Mouse (Mus musculus) hindlimb bud, embryonic 11.5 days (tissue): Measurements from ENCODE around the gene Acoxl.

Source experiments
- DNase-seq: peaks from one replicate; pipeline ENCODE4 v3.0.0-alpha.2; 2012; ENCODE audit warnings: low read depth, low spot score; ENCODE audit errors: extremely low spot score

The Acoxl gene

GRCm38 (mm10) chr2:128134948-128135347 lies 296.3 kb downstream of the Acoxl start:
- no peak for DNase-seq

DNA sequence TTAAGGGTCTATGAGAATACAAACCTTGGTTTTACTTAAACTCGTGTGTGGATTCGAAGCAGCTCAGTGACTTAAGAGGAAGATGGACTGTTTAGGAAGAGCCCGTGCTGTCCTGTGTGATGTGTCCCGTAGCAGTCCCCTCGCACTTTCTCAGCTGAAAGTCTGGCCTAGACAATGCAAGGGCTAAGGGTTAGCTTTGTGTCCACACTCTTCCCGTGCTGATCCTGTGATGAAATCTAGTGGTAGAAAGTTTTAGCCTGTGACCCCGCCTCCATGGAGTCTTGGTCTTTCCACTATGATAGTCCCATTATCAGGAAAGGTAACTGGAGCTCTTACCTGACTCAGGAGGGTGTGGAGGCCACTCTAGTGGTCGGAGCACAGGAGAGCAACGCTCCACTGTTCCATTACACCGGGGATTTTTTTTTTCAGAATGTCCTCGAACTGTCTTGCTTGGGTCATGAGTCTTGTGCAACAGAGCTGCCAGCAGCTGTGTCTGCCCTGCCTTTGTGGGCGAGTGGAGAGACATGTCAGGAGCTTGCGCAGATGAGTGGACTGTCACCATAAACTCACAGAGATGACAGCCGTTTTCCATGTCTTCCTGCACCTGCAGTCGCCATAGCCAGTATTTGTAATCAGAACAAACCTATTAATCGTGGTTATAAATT lies 298.2 kb downstream of the Acoxl start:
- DNase-seq = no peak

- no peak for DNase-seq
These were observed 299.0 kb downstream of the Acoxl start for GRCm38 (mm10) chr2:128137480-128138276.

- DNase-seq = no peak
These were observed 300.2 kb downstream of the Acoxl start for GRCm38 (mm10) chr2:128138924-128139323.

GRCm38 (mm10) chr2:128139781-128140180 lies 301.1 kb downstream of the Acoxl start:
- no peak for DNase-seq

DNA sequence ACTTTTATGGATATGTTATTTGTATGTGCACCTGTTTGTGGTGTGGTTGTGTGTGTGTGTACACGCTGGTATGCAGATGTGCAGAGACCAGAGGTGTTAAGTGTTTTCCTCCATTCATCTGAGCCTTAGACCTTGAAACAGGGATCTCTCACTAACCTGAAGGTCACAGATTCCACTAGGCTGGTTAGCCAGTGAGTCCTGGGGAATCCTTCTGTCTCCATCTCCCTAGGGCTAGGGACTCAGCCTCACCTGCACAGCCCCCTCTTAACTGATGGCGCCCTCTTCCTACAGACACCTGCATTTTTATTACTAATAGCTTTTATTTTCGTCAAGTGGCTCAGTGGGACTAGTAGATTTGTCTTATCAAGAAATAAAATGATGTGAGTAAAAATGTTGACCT lies 301.5 kb downstream of the Acoxl start:
- no peak for DNase-seq

- no peak for DNase-seq
These were observed 305.3 kb downstream of the Acoxl start for GRCm38 (mm10) chr2:128143992-128144391.

DNA sequence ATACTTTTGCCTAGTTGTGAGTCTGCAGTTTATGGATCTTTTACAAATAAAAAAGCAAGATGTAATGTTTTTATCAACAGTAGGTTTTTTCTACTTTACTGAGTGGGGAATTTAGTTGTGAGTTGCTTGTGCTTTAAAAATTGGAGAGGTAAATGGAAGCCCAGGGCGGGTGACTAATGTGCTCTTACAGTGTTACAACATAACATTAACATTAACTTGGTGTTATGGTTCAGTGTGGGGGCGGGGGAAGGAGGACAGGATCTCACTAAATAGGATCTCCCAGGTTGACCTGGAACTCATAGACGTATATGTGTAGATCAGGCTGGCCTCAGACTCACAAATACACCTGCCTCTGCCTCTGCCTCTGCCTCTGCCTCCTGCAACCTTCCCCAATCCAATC lies 306.8 kb downstream of the Acoxl start:
- no peak for DNase-seq

DNA sequence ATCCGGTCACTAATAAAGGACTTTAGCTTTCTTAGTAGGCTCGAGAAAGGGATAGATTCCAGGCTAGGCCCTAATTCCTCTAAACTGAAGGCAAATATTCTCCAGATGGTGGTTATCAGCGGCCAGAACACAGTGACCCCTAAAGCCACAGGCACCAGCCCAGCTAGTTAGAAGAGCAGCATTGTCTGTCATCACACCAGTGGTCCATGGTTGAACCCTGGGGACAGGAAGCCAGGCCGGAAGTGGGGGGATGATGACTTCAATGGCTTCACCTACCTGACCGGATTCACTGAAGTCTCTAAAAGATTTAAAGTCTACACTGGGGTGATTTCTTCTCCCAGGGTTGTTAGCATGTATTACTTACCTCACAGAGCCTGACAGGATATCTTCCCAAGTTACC lies 310.9 kb downstream of the Acoxl start:
- DNase-seq = no peak

DNA sequence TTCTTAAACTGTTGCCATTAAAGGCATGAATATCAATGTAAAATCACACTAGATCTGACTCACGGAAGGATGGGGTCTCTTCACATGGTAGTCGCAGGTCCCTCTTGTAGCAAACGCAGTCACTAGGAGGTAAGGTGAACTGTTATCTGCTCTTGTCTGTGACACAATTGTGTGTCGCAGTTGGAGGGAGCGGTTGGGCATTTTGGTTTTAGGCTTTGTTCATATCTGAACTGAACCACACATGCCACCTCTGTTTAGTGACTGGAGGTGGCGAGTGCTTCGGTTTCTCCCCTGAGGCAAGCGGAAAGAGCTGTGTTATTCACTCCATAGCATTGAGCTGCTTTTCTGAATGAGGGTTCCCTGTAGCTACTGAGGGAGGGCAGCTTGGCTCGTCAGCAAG lies 313.5 kb downstream of the Acoxl start:
- no peak for DNase-seq

DNA sequence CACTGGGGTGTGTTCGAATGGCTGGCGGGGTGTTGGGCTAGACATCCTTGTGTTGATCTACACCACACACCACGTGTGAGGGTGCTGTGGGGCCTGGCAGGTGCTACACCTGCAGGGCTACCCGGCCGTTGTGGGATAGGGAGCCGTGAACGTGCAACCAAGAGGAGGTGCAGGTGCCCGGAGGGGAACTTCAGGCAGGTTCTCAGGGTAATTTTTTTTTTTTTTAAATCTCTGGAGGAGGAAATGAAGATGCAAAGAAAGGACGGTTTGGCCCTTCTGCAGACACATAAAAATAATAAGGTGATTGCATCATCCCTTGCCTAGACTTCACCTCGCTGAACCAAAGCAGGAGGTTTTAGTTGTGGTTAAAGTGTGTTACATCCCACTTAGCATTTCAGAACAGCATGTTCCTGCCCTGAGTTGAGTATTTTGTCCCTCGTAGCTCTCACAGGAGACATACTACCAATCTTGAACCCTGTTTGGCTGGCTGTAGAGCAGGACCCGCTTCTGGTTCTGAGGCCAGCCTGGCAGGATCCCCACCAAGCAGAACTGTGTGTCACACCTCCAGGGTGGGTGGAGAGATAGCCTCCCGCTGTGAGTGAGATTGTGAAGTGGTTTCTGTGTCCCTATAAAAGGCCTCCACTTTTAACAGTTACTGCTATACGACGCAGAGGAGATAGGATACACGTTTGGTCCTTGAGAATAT lies 314.3 kb downstream of the Acoxl start:
- DNase-seq = no peak

DNA sequence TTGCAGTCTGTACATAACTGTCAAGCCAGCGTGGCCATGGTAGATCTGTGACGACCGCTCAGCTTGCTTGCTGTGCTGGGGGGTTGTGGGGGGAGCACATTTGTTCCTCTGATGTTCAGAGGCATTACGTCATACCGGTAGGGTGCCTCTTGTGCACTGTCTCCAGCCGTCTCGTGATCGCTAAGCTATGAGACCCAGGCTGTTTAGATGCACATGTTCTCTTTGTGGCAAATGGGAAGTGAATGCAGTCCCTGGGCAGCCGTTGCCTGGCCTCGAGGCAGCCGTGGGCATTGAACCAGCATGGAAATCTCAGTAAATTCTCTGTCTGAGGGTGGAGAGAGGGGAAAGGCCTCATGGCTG lies 314.9 kb downstream of the Acoxl start:
- no peak for DNase-seq

DNA sequence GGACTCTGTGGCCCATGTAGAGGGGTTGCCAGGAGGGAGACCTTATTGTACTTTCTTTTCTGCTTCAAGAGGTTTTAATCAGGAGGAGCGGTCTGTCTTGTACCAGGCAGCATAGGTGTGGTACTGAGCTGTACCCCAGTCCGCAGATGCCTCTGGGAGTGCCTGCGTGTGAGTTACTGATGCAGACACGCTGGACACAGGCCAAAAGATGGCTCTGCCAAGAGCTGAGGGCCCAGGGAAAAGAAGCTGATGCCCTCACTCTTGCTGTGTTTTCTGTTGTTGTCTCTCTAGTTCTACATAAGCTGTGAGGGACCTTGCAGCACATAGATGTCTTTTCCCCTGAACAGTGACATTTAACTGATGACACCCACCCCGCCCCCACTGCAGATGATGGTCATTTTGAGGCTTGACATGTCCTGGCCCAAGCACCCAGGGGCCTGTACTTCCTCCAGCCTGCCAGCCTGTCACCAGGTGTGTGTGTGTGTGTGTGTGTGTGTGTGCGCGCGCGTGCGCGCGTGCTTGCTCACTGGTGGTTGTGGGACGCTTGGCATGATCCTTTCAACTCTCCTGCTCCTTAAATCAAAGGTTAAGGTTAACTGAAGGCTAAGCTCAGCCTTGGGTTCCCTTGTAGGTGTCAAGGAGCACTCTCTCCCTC lies 316.9 kb downstream of the Acoxl start:
- DNase-seq = no peak

DNA sequence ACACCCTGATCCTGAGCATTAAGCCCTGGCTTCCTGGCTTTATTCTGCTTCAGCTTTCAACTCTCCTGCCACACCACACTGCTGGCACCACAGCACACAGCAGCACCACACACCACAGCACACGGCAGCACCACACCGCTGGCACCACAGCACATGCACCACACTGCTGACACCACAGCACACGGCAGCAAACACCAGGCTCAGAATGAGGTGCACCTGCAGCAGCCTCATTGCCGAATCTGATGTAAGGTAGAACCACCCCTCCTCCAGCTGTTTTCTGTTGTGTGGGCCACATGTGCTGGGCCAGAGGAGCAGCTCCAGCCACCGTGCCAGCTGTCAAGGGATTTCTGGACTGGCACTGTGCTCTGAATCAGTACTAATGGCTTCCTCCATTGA lies 317.4 kb downstream of the Acoxl start:
- no peak for DNase-seq

DNA sequence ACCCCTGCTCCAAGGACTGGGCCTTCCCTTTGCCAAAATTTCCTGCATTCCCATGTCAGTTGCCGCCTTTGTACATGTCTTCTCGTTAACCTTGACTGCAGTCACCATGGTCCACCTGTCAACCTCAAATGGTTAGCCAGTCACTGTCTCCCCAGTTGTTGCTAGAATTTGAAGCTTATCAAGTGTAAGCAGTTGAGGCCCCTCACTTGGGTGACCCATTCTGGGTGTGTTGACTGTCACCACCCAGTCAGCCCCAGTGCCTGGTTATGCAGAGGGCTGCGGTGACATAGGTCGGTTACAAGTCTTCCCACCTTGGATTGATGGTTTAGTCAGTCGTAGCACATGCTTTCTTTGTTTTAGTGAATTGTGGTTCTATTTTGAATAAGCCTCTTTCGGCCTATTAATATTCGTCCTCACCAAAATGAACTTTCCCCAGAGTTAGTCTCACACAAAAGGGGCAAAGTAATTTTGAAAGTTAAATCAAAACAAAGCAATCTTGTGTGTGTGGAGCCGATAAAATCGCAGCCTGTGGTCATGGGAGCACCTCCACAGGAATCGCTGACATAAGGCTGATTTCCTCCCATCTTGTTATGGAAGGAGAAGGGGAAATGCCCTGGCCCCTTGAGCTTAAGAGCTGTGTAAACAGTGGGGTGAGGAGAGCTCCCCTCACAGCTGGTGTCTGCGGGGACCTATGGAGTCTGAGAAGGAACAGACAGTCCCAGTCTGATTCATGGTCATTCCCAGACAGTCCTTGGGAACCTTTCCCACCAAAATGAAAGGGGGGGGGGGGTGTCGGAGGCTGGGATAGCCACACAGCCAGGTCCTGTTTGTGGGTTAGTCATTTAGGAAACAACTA lies 318.1 kb downstream of the Acoxl start:
- DNase-seq = no peak

GRCm38 (mm10) chr2:128158734-128159410 lies 320.2 kb downstream of the Acoxl start:
- no peak for DNase-seq

DNA sequence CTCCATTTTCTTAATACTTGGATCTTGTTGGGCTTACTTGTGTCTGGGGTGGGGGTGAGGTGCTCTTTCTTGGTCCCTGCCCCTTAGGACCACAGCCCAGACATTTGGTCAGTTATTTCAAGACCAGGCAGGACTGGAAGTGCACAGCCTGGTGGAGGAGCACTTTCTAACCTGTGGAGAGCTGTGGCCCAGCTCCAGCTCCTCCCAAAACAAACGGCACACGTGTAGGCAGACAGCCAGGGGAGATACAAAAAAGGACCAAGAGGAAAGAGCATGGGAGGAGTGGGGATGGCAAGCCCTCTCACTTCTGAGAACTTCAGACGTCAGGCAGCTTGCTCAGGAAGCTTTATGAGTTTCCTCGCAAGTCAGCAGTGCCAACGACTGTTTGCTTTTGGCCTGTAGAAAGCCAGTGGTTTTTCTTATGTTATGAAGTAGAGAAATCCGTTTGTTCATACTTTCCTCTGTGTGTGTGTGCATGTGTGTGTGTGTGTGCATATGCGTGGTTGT lies 321.0 kb downstream of the Acoxl start:
- no peak for DNase-seq

DNA sequence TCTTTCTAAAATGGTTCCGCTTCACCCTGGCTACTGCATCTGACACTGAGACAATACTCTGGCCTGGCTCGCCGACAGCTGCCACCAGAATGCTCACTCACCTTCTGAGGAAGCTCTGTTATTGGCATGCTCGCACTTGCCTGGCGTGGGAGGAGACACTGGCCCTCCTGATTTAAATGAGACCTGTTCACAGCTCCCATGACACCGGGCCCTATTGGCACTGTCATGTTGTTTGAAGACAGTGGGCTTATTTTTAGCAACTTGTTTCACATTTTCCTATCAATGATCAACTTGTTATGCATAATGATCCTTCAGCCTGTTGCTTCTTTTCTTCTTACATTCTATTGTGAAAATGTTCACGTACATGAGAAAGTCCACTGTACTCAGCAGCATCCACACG lies 324.5 kb downstream of the Acoxl start:
- no peak for DNase-seq

DNA sequence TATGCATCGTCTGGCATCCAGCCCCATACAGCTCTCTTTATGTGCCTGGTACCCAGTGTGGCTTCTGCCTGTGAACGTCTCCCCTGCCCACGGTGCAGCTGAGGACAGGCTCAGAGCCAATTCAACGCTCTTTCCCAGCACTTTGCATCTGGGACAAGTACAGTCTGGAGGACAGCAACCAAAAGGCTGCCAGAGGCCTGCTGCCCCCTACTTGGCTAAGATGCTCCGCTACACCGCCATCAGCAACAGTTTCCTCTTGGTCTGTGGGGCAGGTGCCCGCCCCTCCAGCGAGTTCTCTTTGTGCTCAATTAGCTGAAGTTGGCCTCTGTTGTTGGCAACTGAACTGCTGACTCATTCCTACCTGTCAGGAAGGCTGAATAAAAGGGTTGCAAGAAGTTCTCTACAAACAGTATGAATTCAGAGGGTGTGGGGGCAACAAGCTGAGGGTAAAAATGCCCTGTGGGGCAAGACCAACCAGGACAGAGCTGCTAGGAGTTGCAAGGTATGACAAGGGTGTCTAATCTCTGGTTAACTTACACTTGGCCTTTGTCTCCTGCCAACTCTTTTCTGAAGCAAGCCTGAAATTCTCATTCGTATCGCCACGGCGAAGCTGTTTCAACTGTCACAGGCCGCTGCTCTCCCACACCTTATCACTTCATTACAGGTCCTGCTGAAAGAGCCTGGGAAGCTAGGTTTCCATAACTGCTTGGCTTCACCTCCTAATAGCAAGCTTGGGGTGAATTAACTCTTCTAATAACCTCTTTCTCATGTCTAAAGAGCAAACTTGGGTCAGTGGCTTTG lies 328.1 kb downstream of the Acoxl start:
- DNase-seq = no peak
